Mouse (Mus musculus) lung, adult 10 weeks (tissue): Measurements from ENCODE around the gene Ikbip. TPM values are rescaled to one million over a fixed set of nuclear protein-coding genes. Genes with fewer than 3 reads are reported as not detected.

Experiments used
- polyA plus RNA-seq: library from polyadenylated mRNA; stranded (reverse); fragments of 350-450 nt; fragmentation: Illumina TruSeq; extraction: RNeasy Lipid Tissue Mini Kit (QIAGEN cat#74804); gene quantifications from one replicate; pipeline ENCODE4 v1.2.3, GENCODE M21; 2014; ENCODE audit warnings: low read depth, low replicate concordance; ENCODE audit not compliant: insufficient read depth

The Ikbip gene
- polyA plus RNA-seq = 23.0 TPM

GRCm38 (mm10) chr10:91082550-91083392 lies at the start of gene Ikbip, which contains the start of gene Apaf1:
Gene Ikbip (plus strand): TSS chr10:91082940.
Gene Apaf1 (minus strand): TSS chr10:91082770.

GRCm38 (mm10) chr10:91123828-91124822 lies 41.4 kb downstream of the Ikbip start, which contains the start of gene Slc25a3:
Gene Slc25a3 (minus strand): TSS chr10:91124059.

Other genes starting within 250 kb of the Ikbip start
- 10.6 TPM for gene Apaf1, start 170 bp upstream of the Ikbip start, polyA plus RNA-seq
- 265 TPM for gene Slc25a3, start 41.1 kb downstream of the Ikbip start, polyA plus RNA-seq
- 50.7 TPM for gene Tmpo, start 98.4 kb downstream of the Ikbip start, polyA plus RNA-seq